Mouse (Mus musculus): ENCODE results near the gene Fam171b. TPM values are rescaled to one million over a fixed set of nuclear protein-coding genes. Genes with fewer than 3 reads are reported as not detected.

Gene Fam171b
- polyA plus RNA-seq, 1 experiment, result 58.5 TPM

DNA sequence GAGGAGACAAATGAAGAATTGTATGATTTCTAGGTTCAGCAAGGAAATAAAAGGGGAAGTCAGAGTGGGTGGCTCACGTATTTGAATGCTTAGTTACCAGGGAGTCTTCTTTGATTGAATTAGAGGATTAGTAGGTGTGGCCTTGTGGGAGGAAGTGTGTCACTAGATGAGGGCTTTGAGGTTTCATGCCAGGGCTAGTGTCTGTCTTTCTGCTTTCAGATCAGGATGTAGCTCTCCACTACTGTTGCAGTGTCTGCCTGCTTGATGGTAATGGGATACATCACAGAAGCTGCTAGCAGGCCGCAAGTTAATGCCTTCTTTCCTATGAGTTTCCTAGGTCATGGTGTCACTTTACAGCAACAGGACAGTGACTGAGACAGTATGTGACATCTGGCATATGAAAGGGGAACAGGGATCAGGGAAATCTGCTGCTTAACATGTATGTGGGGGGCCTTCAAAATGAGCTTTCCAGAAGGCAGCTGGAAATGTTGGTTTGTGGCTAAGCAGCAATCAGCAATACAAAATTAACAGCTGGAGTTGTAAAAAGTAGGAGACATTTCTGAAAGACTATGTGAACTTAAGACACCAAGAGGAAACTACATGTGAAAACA lies 117.1 kb downstream of the Fam171b start:
- H3K27ac ChIP-seq (ENCODE audit: insufficient read depth, low read length), result no peak overlapping the region
- no peaks in the 10 kb centered on the region for H3K4me1 ChIP-seq (ENCODE audit: control insufficient read depth, insufficient read depth, low read length)
- TF ChIP-seq CTCF (IDR thresholded peaks at IDR 0.05; ENCODE audit: borderline replicate concordance, insufficient read depth, low read depth, low read length) (no peak), POLR2A (IDR thresholded peaks at IDR 0.05; ENCODE audit: borderline replicate concordance, insufficient read depth, low read length) (no peak)
- H3K27me3 ChIP-seq (ENCODE audit: control insufficient read depth, insufficient read depth, low read length), result no peaks in the 10 kb centered on the region
- no peak for DNase-seq
- no peak overlapping the region for H3K4me3 ChIP-seq (replicated peaks; ENCODE audit: insufficient read depth, low read depth, low read length)
- 63% methylated on average over 2 of the region's 2 CpGs for WGBS

Other genes with a start within 250 kb of the Fam171b start
- 97.8 and 99.4 TPM in 2 replicates for gene Zc3h15, start 168.2 kb upstream of the Fam171b start, polyA plus RNA-seq (2012; rRNA removed)
- gene Itgav, start 88.2 kb upstream of the Fam171b start, polyA plus RNA-seq (2012; rRNA removed), result 40.6 and 43.2 TPM in 2 replicates
- not detected in 2 replicates for gene Zswim2, start 128.6 kb downstream of the Fam171b start, polyA plus RNA-seq (2012; rRNA removed)
- gene Gm13698, start 143.1 kb downstream of the Fam171b start, polyA plus RNA-seq (2012; rRNA removed), result not detected in 2 replicates
- gene Gm13693, start 148.9 kb downstream of the Fam171b start, polyA plus RNA-seq (2012; rRNA removed), result not detected in 2 replicates
- gene Gm13695, start 154.7 kb downstream of the Fam171b start, polyA plus RNA-seq (2012; rRNA removed), result not detected in 2 replicates
- not detected in 2 replicates for gene Gm13696, start 160.5 kb downstream of the Fam171b start, polyA plus RNA-seq (2012; rRNA removed)
- not detected in 2 replicates for gene Gm13694, start 166.3 kb downstream of the Fam171b start, polyA plus RNA-seq (2012; rRNA removed)
- not detected in 2 replicates for gene Gm13697, start 172.1 kb downstream of the Fam171b start, polyA plus RNA-seq (2012; rRNA removed)
- gene Gm13691, start 177.9 kb downstream of the Fam171b start, polyA plus RNA-seq (2012; rRNA removed), result not detected in 2 replicates